Mouse (Mus musculus) embryonic facial prominence, embryonic 11.5 days (tissue): ENCODE measurements around the gene Vps9d1. TPM values are rescaled to one million over a fixed set of nuclear protein-coding genes. Genes with fewer than 3 reads are reported as not detected.
"Not testable (repeated sequence)": the region's sequence is repeated elsewhere in the genome, so short reads cannot be mapped to it uniquely, and the experiment has no call there.

Source experiments
- ATAC-seq: fragments of 200-750 bp; cut with Nextera tagmentation; replicated peaks from 2 replicates; pipeline ENCODE4 v1.8.0; 2017; ENCODE audit warnings: low read depth; ENCODE audit not compliant: insufficient number of reproducible peaks, low FRiP score, low TSS enrichment
- DNase-seq: peaks from one replicate; pipeline ENCODE4 v3.0.0-alpha.2; 2015; ENCODE audit warnings: low spot score
- H3K27ac ChIP-seq: fragments of 300-500 bp; sonication (generic); replicated peaks from 2 replicates; pipeline ENCODE4 v1.5.1; 2014; ENCODE audit warnings: mild to moderate bottlenecking, low read depth, low read length, control low read depth
- H3K27me3 ChIP-seq: fragments of 300-500 bp; sonication (generic); 2 replicates; pipeline ENCODE4 v1.6.1; 2014; ENCODE audit warnings: mild to moderate bottlenecking, low read length, moderate library complexity, mixed read lengths; ENCODE audit not compliant: control insufficient read depth, insufficient read depth
- H3K36me3 ChIP-seq: fragments of 300-500 bp; sonication (generic); replicated peaks from 2 replicates; pipeline ENCODE4 v1.6.1; 2014; ENCODE audit warnings: low read depth, mild to moderate bottlenecking, low read length, moderate library complexity, mixed read lengths; ENCODE audit not compliant: control insufficient read depth, insufficient read depth
- H3K4me1 ChIP-seq: fragments of 300-500 bp; sonication (generic); 2 replicates; pipeline ENCODE4 v1.6.1; 2014; ENCODE audit warnings: low read length, mixed read lengths; ENCODE audit not compliant: control insufficient read depth, insufficient read depth
- H3K4me2 ChIP-seq: fragments of 300-500 bp; sonication (generic); 2 replicates; pipeline ENCODE4 v1.6.1; 2014; ENCODE audit warnings: low read depth, mild to moderate bottlenecking, control low read depth, low read length, moderate library complexity
- H3K4me3 ChIP-seq: fragments of 300-500 bp; sonication (generic); 2 replicates; pipeline ENCODE4 v1.5.1; 2014; ENCODE audit warnings: low read depth, low read length, control low read depth
- H3K9ac ChIP-seq: fragments of 300-500 bp; sonication (generic); replicated peaks from 2 replicates; pipeline ENCODE4 v1.6.1; 2014; ENCODE audit warnings: mild to moderate bottlenecking, control low read depth, low read length
- H3K9me3 ChIP-seq: fragments of 300-500 bp; sonication (generic); replicated peaks from 2 replicates; pipeline ENCODE4 v1.6.1; 2016; ENCODE audit warnings: mild to moderate bottlenecking, low read length, inconsistent platforms, mixed read lengths; ENCODE audit not compliant: control insufficient read depth
- WGBS: fragments of 180-500 bp; shearing (Covaris S2); extraction: QIAGEN DNeasy Blood & Tissue Kit; methylation state at CpG from one replicate; pipeline ENCODE4 v1.1.7; 2014; 5-methylcytosine and 5-hydroxymethylcytosine counted together
- polyA plus RNA-seq: library from polyadenylated mRNA; unstranded; fragments of >200 nt; fragmentation: Nextera tagmentation; extraction: Ambion mirVana; gene quantifications from 2 replicates; pipeline ENCODE4 v1.2.1, GENCODE M21; 2014

The Vps9d1 gene
- polyA plus RNA-seq, 1 experiment from 2014 or later = 15.6 TPM

GRCm38 (mm10) chr8:123202288-123202687, 51.9 kb downstream of the Vps9d1 start:
- no peak for ATAC-seq
- DNase-seq = peak; percentile 92
- H3K27me3 ChIP-seq = no peaks in the 10 kb centered on the region
- H3K9ac ChIP-seq = no peak overlapping the region
- 31% methylated on average over 5 of the region's 5 CpGs for WGBS
- no peaks in the 10 kb centered on the region for H3K4me1 ChIP-seq
- H3K4me3 ChIP-seq = no peak overlapping the region
- no peak overlapping the region for H3K27ac ChIP-seq
- no peaks in the 10 kb centered on the region for H3K9me3 ChIP-seq
- H3K4me2 ChIP-seq = no peak overlapping the region
- H3K36me3 ChIP-seq = peaks cover 5% of the 10 kb centered on the region

DNA sequence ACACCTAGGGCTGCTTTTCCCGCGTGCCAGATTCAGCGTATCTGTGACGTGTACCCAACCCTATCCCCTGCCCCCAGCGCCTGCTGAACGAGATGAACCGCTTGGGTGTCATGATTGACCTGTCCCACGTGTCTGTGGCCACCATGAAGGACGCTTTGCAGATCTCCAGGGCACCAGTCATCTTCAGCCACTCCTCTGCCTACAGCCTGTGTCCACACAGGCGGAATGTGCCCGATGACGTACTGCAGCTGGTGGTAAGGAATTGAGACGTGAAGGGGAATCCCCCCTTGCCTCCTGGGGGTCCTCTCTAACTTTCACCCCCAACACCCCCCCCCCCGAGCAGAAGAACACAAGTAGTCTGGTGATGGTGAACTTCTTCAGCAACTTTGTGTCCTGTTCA, 54.3 kb downstream of the Vps9d1 start:
- H3K4me2 ChIP-seq = no peak overlapping the region
- no peak overlapping the region for H3K9ac ChIP-seq
- WGBS = 73% methylated on average over 14 of the region's 14 CpGs
- no peaks in the 10 kb centered on the region for H3K36me3 ChIP-seq
- no peak for ATAC-seq
- H3K27me3 ChIP-seq = no peaks in the 10 kb centered on the region
- H3K4me1 ChIP-seq = no peaks in the 10 kb centered on the region
- DNase-seq = no peak
- H3K4me3 ChIP-seq = no peak overlapping the region
- H3K9me3 ChIP-seq = no peaks in the 10 kb centered on the region
- H3K27ac ChIP-seq = no peak overlapping the region

DNA sequence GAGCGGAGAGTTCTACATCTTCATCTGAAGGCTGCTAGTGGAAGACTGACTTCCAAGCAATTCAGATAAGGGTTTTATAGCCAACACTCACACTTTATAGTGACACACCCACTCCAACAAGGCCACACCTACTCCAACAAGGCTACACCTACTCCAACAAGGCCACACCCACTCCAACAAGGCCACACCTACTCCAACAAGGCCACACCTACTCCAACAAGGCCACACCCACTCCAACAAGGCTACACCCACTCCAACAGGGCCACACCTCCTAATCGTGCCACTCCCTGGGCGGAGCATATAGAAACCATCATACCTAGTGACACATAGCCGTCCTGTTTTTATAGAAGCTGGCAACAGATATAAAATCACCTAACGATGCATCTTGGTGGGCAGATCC, 57.1 kb downstream of the Vps9d1 start:
- not testable (repeated sequence) for H3K27me3 ChIP-seq, H3K9me3 ChIP-seq, H3K4me2 ChIP-seq, H3K4me3 ChIP-seq, H3K36me3 ChIP-seq, DNase-seq, ATAC-seq, H3K4me1 ChIP-seq, H3K9ac ChIP-seq, H3K27ac ChIP-seq
- 80% methylated on average over 5 of the region's 5 CpGs for WGBS

DNA sequence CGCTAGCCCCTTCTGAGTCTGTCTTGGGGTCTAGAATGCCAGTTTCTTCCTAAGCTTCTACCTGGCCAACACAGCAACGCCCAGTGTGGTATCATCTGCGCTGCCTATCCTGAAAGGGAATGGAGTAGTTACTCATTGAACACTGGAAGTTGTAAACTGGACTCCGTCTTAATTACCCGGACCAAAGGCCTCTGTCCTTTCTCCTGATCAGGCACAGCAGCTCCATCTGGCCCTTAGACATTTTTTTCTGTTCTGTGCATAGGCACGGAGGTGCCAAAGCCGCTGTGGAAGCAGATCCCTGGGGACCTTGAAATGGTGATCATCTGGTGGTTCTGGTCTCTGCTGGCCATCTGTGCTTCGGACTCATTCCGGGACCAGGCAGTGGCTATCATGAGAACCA, 60.4 kb downstream of the Vps9d1 start:
- H3K9ac ChIP-seq = no peak overlapping the region
- H3K4me3 ChIP-seq = no peak overlapping the region
- H3K9me3 ChIP-seq = no peaks in the 10 kb centered on the region
- ATAC-seq = no peak
- no peak for DNase-seq
- H3K36me3 ChIP-seq = no peaks in the 10 kb centered on the region
- 0 out of 2 replicates have a peak, but pooled peaks cover 2% of the 10 kb centered on the region for H3K4me1 ChIP-seq
- no peaks in the 10 kb centered on the region for H3K27me3 ChIP-seq
- no peak overlapping the region for H3K4me2 ChIP-seq
- WGBS = 90% methylated on average over 9 of the region's 9 CpGs
- H3K27ac ChIP-seq = no peak overlapping the region

Other genes starting within 250 kb of the Vps9d1 start
- 58.8 and 71.8 TPM in 2 replicates for gene Ankrd11, start 212.1 kb downstream of the Vps9d1 start, polyA plus RNA-seq
- 35.4 and 37.5 TPM in 2 replicates for gene Spg7, start 191.4 kb downstream of the Vps9d1 start, polyA plus RNA-seq
- gene Rpl13, start 152.0 kb downstream of the Vps9d1 start, polyA plus RNA-seq = 1,667 and 1,682 TPM in 2 replicates
- 0.34 and 0.46 TPM in 2 replicates for gene Cpne7, start 137.0 kb downstream of the Vps9d1 start, polyA plus RNA-seq
- 8.4 and 10.2 TPM in 2 replicates for gene Sult5a1, start 96.0 kb downstream of the Vps9d1 start, polyA plus RNA-seq
- gene Dpep1, start 68.1 kb downstream of the Vps9d1 start, polyA plus RNA-seq = 5.5 TPM in 2 replicates
- 91.0 and 93.2 TPM in 2 replicates for gene Chmp1a, start 41.6 kb downstream of the Vps9d1 start, polyA plus RNA-seq
- gene Spata33, start 41.5 kb downstream of the Vps9d1 start, polyA plus RNA-seq = 4.5 and 4.8 TPM in 2 replicates
- 29.9 and 34.5 TPM in 2 replicates for gene Cdk10, start 29.5 kb downstream of the Vps9d1 start, polyA plus RNA-seq
- gene Spata2l, start 18.1 kb downstream of the Vps9d1 start, polyA plus RNA-seq = 1.1 and 1.5 TPM in 2 replicates
- gene Zfp276, start 153 bp downstream of the Vps9d1 start, polyA plus RNA-seq = 14.5 and 17.8 TPM in 2 replicates
- 29.5 and 34.6 TPM in 2 replicates for gene Fanca, start 64.2 kb upstream of the Vps9d1 start, polyA plus RNA-seq
- gene Spire2, start 78.4 kb upstream of the Vps9d1 start, polyA plus RNA-seq = 3.1 and 3.4 TPM in 2 replicates
- gene Tcf25, start 119.4 kb upstream of the Vps9d1 start, polyA plus RNA-seq = 151 TPM in 2 replicates
- gene Mc1r, start 152.8 kb upstream of the Vps9d1 start, polyA plus RNA-seq = not detected in 2 replicates
- 199 and 248 TPM in 2 replicates for gene Tubb3, start 157.1 kb upstream of the Vps9d1 start, polyA plus RNA-seq
- 38.8 and 39.6 TPM in 2 replicates for gene Def8, start 169.2 kb upstream of the Vps9d1 start, polyA plus RNA-seq
- gene Afg3l1, start 223.6 kb upstream of the Vps9d1 start, polyA plus RNA-seq = 32.2 and 33.2 TPM in 2 replicates